Mouse (Mus musculus) embryonic fibroblast, embryonic 13.5 days (primary cell): Measurements from ENCODE around the gene Zfp408.

Experiments
- CTCF ChIP-seq: IDR thresholded peaks from 2 replicates; pipeline ENCODE4 v1.5.1; 2011; ENCODE audit warnings: mild to moderate bottlenecking, control low read depth, low read length, moderate library complexity, borderline replicate concordance; ENCODE audit not compliant: insufficient read depth
- POLR2A ChIP-seq: IDR thresholded peaks from 2 replicates; pipeline ENCODE4 v1.6.1; 2011; ENCODE audit warnings: low read depth, mild to moderate bottlenecking, control low read depth, low read length, moderate library complexity

- no peak for TF ChIP-seq POLR2A
- TF ChIP-seq CTCF: no peak
These were observed 18.2 kb upstream of the Zfp408 start for GRCm38 (mm10) chr2:91667747-91668146.
